Mouse (Mus musculus): Measurements from ENCODE around the gene Mss51. TPM values are rescaled to one million over a fixed set of nuclear protein-coding genes. Genes with fewer than 3 reads are reported as not detected.

The Mss51 gene
- polyA plus RNA-seq, 1 experiment, result not detected

DNA sequence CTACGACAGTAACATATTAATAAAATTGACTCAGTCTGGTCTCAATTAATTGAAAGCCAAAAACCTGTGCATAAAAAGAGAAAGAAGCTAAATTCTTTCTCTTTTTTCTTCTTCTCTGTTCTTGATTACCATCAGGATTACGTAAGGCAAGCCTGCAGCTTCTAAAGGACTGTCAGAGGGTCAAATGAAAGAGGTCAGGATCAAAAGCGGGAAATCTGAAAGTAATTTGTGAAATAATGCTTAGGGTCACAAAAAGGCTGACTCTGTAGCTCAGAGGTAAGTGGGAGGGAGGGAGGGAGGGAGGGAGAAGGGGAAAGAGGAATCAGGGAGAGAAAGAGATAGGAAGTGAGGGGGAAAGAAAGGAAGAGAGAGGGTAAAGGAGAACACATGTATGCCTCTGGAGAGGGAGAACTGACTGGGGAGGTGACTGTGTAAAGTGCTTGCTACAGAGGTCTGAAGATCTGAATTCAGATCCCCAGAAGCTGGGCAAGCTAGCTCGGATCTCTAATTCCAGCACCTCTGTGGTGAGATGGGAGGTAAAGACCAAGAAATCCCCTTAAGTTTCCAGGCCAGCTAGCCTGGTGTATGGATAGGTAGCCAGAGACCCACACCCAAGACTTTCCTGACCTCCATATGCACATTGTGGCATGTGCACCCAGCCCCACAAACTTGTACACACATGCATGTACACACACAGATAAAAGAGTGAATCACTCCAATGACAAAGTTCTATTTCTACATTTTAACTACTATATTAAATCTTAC lies 19.3 kb downstream of the Mss51 start:
- no peak overlapping the region for H3K27ac ChIP-seq (ENCODE audit: insufficient read depth, low read depth, low read length)
- no peaks in the 10 kb centered on the region for H3K4me1 ChIP-seq (ENCODE audit: control insufficient read depth, insufficient read depth, low read length)
- WGBS, result 71% methylated on average over 4 of the region's 4 CpGs
- no peak for TF ChIP-seq POLR2A (IDR thresholded peaks at IDR 0.05; ENCODE audit: insufficient read depth, low read depth, low read length)
- TF ChIP-seq CTCF (IDR thresholded peaks at IDR 0.05; ENCODE audit: insufficient read depth, low read depth, low read length), result no peak
- H3K4me3 ChIP-seq (ENCODE audit: insufficient read depth, low read depth, low read length), result no peak overlapping the region

DNA sequence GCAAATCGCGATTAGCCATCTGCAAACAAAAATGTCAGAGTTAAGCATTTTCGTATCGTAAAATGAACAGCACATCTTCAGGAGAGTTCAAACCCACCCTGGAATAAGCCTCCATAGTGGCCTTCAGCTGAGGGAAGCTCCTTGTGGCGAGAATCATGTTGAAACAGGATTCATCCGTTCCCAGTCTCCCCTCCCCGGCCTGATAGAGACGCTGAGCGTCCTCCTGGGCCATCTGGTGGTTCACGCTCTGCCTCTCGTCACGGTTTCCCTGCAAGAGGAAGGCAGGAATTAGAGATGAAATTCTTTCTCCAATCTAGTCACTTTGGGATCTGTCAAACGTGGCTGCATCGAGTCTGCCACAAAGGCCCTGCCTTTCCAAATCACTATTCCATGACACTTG lies 36.5 kb downstream of the Mss51 start:
- no peaks in the 10 kb centered on the region for H3K4me1 ChIP-seq (ENCODE audit: control insufficient read depth, insufficient read depth, low read length)
- H3K4me3 ChIP-seq (ENCODE audit: insufficient read depth, low read depth, low read length), result no peak overlapping the region
- no peak for TF ChIP-seq POLR2A (IDR thresholded peaks at IDR 0.05; ENCODE audit: insufficient read depth, low read depth, low read length)
- no peak for TF ChIP-seq CTCF (IDR thresholded peaks at IDR 0.05; ENCODE audit: insufficient read depth, low read depth, low read length)
- no peak overlapping the region for H3K27ac ChIP-seq (ENCODE audit: insufficient read depth, low read depth, low read length)
- WGBS, result 86% methylated on average over 14 of the region's 14 CpGs

DNA sequence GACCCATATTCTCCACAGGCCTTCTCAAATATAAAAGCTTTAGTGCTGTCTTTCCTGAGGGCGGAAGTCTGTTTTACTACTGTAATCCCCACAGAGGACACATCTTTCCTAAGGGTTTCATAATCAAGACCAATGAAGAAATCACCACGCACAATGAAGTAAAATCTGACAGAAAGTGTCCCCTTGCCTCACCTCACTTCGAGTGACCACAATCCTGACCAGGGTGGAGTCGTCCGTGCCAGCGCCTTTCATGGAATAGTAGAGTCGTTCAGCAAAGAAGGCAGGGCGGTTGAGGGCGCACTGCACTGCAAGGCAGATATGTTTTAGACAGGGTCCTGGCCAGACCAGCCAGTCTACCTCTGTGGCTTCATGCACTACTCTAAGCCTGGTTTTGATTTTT lies 38.3 kb downstream of the Mss51 start:
- Histone ChIP-seq H3K4me1 (ENCODE audit: control insufficient read depth, insufficient read depth, low read length) (no peaks in the 10 kb centered on the region), H3K27ac (ENCODE audit: insufficient read depth, low read depth, low read length) (no peak overlapping the region), H3K4me3 (ENCODE audit: insufficient read depth, low read depth, low read length) (no peak overlapping the region)
- TF ChIP-seq CTCF (IDR thresholded peaks at IDR 0.05; ENCODE audit: insufficient read depth, low read depth, low read length) (no peak), POLR2A (IDR thresholded peaks at IDR 0.05; ENCODE audit: insufficient read depth, low read depth, low read length) (no peak)
- 92% methylated on average over 9 of the region's 9 CpGs for WGBS

DNA sequence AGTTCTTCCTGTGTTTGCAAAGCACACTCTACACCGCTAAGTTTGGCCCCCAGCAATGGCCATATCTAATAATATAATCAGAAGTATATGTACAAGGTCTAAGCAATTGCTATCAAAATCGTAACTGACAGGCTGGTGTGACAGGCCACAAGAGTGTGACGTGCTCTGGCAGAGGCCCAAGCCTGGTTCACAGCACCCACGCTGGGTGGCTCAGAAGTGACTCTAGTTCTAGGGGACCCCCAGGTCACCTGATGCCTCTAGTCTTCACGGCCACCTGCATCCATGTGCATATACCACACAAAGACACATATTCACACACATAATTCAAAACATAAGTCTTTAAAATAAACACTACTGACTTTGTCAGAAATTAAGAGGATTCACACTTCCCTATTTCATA lies 43.8 kb downstream of the Mss51 start:
- WGBS, result 95% methylated on average over 5 of the region's 5 CpGs
- Histone ChIP-seq H3K4me3 (ENCODE audit: insufficient read depth, low read depth, low read length) (no peak overlapping the region), H3K27ac (ENCODE audit: insufficient read depth, low read depth, low read length) (no peak overlapping the region), H3K4me1 (ENCODE audit: control insufficient read depth, insufficient read depth, low read length) (0 out of 2 replicates have a peak, but pooled peaks cover 5% of the 10 kb centered on the region)
- TF ChIP-seq POLR2A (IDR thresholded peaks at IDR 0.05; ENCODE audit: insufficient read depth, low read depth, low read length) (no peak), CTCF (IDR thresholded peaks at IDR 0.05; ENCODE audit: insufficient read depth, low read depth, low read length) (no peak)

DNA sequence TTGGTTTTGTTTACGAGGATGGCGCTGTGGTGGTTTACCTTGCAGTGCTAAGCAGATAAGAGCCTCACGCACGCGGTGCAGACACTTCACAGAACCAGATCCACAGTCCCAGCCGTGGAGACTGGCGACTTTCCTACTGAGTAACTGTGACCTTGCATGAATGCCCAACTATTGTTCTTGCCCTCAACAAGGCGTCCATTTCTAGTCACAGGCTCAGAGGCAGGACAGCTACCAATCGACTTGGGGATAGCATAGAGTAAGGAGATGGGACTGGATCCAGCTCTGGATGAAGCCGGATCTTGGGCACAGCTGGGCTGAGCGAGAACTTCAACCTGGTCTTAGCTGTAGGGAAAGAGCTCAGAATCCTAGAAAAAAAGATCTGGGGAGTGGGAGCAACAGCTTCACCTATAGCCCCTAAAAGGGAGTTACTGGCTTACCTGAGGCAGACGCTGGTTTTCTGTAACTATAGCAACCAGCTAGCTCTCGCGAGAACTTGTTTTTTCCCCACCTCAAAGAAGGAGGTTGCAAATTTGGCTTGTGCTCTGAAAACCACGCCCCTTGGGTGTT lies 44.9 kb downstream of the Mss51 start, which contains the start of gene Cfap70:
Cfap70 (minus strand) TSS at position 462 of the 567 bp plus-strand sequence.
- no peak within 1 kb of the TSS for H3K27ac ChIP-seq (ENCODE audit: insufficient read depth, low read depth, low read length)
- 2% methylated on average over 15 of the region's 15 CpGs for WGBS
- H3K4me1 ChIP-seq (ENCODE audit: control insufficient read depth, insufficient read depth, low read length), result 0 out of 2 replicates have a peak, but pooled peaks cover 8% of the 10 kb centered on the region
- TF ChIP-seq CTCF (IDR thresholded peaks at IDR 0.05; ENCODE audit: insufficient read depth, low read depth, low read length) (no peak), POLR2A (IDR thresholded peaks at IDR 0.05; ENCODE audit: insufficient read depth, low read depth, low read length) (no peak)
- H3K4me3 ChIP-seq (ENCODE audit: insufficient read depth, low read depth, low read length), result peak within 1 kb of the TSS; percentile 38

DNA sequence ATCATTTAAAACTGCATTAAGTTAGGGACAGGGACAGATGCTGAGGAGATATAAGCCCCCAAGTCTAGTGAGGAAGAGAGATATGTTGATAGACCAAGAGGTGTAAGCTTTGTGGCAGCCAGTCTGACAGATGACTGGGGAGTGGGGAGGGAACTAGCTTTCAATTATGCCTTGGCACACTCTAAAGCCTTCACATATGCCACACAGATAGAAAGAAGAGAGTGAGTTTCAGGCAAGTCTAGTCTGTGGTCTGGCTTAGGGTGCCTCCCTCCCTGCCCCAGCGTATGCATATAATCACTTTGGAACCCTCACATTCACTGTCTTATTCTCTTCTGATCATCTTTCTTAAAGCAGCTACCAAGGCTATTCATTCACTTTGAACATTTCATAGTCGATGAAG lies 45.4 kb downstream of the Mss51 start:
- Histone ChIP-seq H3K4me1 (ENCODE audit: control insufficient read depth, insufficient read depth, low read length) (0 out of 2 replicates have a peak, but pooled peaks cover 8% of the 10 kb centered on the region), H3K4me3 (ENCODE audit: insufficient read depth, low read depth, low read length) (peak overlapping the region; percentile 38; the same call in 1 of the 2 replicates), H3K27ac (ENCODE audit: insufficient read depth, low read depth, low read length) (no peak overlapping the region)
- WGBS, result 10% methylated on average over 2 of the region's 2 CpGs
- TF ChIP-seq CTCF (IDR thresholded peaks at IDR 0.05; ENCODE audit: insufficient read depth, low read depth, low read length) (no peak), POLR2A (IDR thresholded peaks at IDR 0.05; ENCODE audit: insufficient read depth, low read depth, low read length) (no peak)

DNA sequence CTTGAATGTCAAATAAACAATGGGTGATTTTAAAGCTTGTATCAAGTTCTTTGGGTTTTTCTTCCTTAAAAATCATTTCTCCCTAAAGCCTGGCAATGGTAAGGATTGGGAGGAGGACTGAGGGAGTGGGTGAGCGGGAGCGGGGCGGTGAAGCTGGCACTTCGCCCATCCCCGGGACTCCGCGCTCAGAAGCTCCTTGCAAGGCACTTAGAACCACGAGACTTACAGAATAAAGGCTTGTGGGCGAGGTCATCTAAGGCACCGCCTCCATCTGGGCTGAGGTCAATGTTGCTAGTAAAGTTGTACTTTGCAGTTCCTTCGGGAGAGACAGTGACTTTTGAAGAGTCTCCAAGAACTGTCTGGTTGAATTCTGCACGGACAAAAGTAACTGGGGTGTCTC lies 49.5 kb downstream of the Mss51 start:
- no peak for TF ChIP-seq CTCF (IDR thresholded peaks at IDR 0.05; ENCODE audit: insufficient read depth, low read depth, low read length)
- no peak for TF ChIP-seq POLR2A (IDR thresholded peaks at IDR 0.05; ENCODE audit: insufficient read depth, low read depth, low read length)
- H3K4me1 ChIP-seq (ENCODE audit: control insufficient read depth, insufficient read depth, low read length), result 0 out of 2 replicates have a peak, but pooled peaks cover 8% of the 10 kb centered on the region
- no peak overlapping the region for H3K4me3 ChIP-seq (ENCODE audit: insufficient read depth, low read depth, low read length)
- WGBS, result 20% methylated on average over 12 of the region's 12 CpGs
- no peak overlapping the region for H3K27ac ChIP-seq (ENCODE audit: insufficient read depth, low read depth, low read length)

DNA sequence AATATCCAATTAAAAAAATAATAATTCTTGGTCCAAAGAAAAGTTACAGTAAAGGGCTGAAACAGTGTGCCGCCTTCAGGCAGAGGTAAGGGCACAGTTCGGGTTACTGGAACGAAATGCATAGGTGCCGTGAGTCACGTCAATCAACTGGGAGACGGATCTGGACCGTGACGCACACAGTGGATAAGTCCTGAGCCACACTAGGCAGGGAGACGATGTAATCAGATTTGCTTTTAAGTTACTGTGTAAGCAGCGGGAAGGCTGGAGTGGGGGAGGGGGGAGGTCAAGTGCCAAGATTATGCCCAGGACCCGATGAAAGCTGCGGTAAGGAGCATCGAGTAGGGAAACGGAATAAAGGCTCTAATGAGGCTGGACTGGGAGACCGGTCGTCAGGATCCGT lies 54.4 kb downstream of the Mss51 start:
- H3K4me3 ChIP-seq (ENCODE audit: insufficient read depth, low read depth, low read length), result no peak overlapping the region
- no peak overlapping the region for H3K27ac ChIP-seq (ENCODE audit: insufficient read depth, low read depth, low read length)
- 0 out of 2 replicates have a peak, but pooled peaks cover 2% of the 10 kb centered on the region for H3K4me1 ChIP-seq (ENCODE audit: control insufficient read depth, insufficient read depth, low read length)
- 60% methylated on average over 17 of the region's 17 CpGs for WGBS
- no peak for TF ChIP-seq CTCF (IDR thresholded peaks at IDR 0.05; ENCODE audit: insufficient read depth, low read depth, low read length)
- TF ChIP-seq POLR2A (IDR thresholded peaks at IDR 0.05; ENCODE audit: insufficient read depth, low read depth, low read length), result no peak

DNA sequence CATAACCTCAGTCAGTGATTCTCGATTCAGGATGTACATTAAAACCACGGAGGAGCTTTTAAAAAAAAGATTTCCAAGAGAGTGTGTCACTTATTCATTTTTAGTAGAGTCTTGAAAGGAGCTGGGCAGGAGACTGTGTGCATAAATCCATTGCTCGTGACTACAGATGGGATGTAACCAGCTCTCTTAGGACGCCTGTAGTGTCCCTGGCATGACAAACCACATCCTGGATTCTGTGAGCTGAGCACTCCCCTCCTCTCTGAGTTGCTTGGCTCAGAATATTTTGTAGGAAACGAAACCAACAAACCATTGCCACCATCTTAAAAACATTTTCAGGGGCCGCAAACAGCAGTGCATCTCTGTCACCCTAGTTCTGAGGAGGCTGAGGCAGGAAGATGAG lies 59.7 kb downstream of the Mss51 start:
- H3K4me1 ChIP-seq (ENCODE audit: control insufficient read depth, insufficient read depth, low read length), result no peaks in the 10 kb centered on the region
- no peak overlapping the region for H3K27ac ChIP-seq (ENCODE audit: insufficient read depth, low read depth, low read length)
- WGBS, result 81% methylated on average over 6 of the region's 6 CpGs
- TF ChIP-seq POLR2A (IDR thresholded peaks at IDR 0.05; ENCODE audit: insufficient read depth, low read depth, low read length) (no peak), CTCF (IDR thresholded peaks at IDR 0.05; ENCODE audit: insufficient read depth, low read depth, low read length) (no peak)
- no peak overlapping the region for H3K4me3 ChIP-seq (ENCODE audit: insufficient read depth, low read depth, low read length)

Other genes with a start within 250 kb of the Mss51 start
- not detected in 2 replicates for gene Kcnk16, start 227.7 kb downstream of the Mss51 start, polyA plus RNA-seq (2012; ENCODE audit: insufficient read depth, insufficient read length, low replicate concordance, missing spikeins)
- not detected in 2 replicates for gene Nudt13, start 202.2 kb downstream of the Mss51 start, polyA plus RNA-seq (2012; ENCODE audit: insufficient read depth, insufficient read length, low replicate concordance, missing spikeins)
- gene Ecd, start 148.8 kb downstream of the Mss51 start, polyA plus RNA-seq (2012; ENCODE audit: insufficient read depth, insufficient read length, low replicate concordance, missing spikeins), result not detected in 2 replicates
- gene Fam149b, start 148.7 kb downstream of the Mss51 start, polyA plus RNA-seq (2012; ENCODE audit: insufficient read depth, insufficient read length, low replicate concordance, missing spikeins), result not detected in 2 replicates
- not detected in 2 replicates for gene Dnajc9, start 108.0 kb downstream of the Mss51 start, polyA plus RNA-seq (2012; ENCODE audit: insufficient read depth, insufficient read length, low replicate concordance, missing spikeins)
- gene Mrps16, start 103.3 kb downstream of the Mss51 start, polyA plus RNA-seq (2012; ENCODE audit: insufficient read depth, insufficient read length, low replicate concordance, missing spikeins), result not detected in 2 replicates
- gene Cfap70, start 44.7 kb downstream of the Mss51 start, polyA plus RNA-seq (2012; ENCODE audit: insufficient read depth, insufficient read length, low replicate concordance, missing spikeins), result not detected in 2 replicates
- not detected in 2 replicates for gene Anxa7, start 16.8 kb downstream of the Mss51 start, polyA plus RNA-seq (2012; ENCODE audit: insufficient read depth, insufficient read length, low replicate concordance, missing spikeins)
- gene Ppp3cb, start 49.7 kb upstream of the Mss51 start, polyA plus RNA-seq (2012; ENCODE audit: insufficient read depth, insufficient read length, low replicate concordance, missing spikeins), result 198 TPM in 1 of 2 replicates, not detected in the other
- gene Usp54, start 144.2 kb upstream of the Mss51 start, polyA plus RNA-seq (2012; ENCODE audit: insufficient read depth, insufficient read length, low replicate concordance, missing spikeins), result 58.6 TPM in 1 of 2 replicates, not detected in the other
- gene Myoz1, start 159.6 kb upstream of the Mss51 start, polyA plus RNA-seq (2012; ENCODE audit: insufficient read depth, insufficient read length, low replicate concordance, missing spikeins), result not detected in 2 replicates
- gene Synpo2l, start 171.5 kb upstream of the Mss51 start, polyA plus RNA-seq (2012; ENCODE audit: insufficient read depth, insufficient read length, low replicate concordance, missing spikeins), result not detected in 2 replicates
- 190 and 558 TPM in 2 replicates for gene Sec24c, start 177.4 kb upstream of the Mss51 start, polyA plus RNA-seq (2012; ENCODE audit: insufficient read depth, insufficient read length, low replicate concordance, missing spikeins)
- not detected in 2 replicates for gene Fut11, start 198.1 kb upstream of the Mss51 start, polyA plus RNA-seq (2012; ENCODE audit: insufficient read depth, insufficient read length, low replicate concordance, missing spikeins)
- not detected in 2 replicates for gene Chchd1, start 206.1 kb upstream of the Mss51 start, polyA plus RNA-seq (2012; ENCODE audit: insufficient read depth, insufficient read length, low replicate concordance, missing spikeins)
- 307 TPM in 1 of 2 replicates, not detected in the other for gene Zswim8, start 210.7 kb upstream of the Mss51 start, polyA plus RNA-seq (2012; ENCODE audit: insufficient read depth, insufficient read length, low replicate concordance, missing spikeins)
- gene Ndst2, start 237.7 kb upstream of the Mss51 start, polyA plus RNA-seq (2012; ENCODE audit: insufficient read depth, insufficient read length, low replicate concordance, missing spikeins), result not detected in 2 replicates

Data from olfactory bulb, adult 2 months (tissue).